Mouse (Mus musculus): ENCODE results near the gene Vmn1r74. TPM values are rescaled to one million over a fixed set of nuclear protein-coding genes. Genes with fewer than 3 reads are reported as not detected.
"Not testable (repeated sequence)": the region's sequence is repeated elsewhere in the genome, so short reads cannot be mapped to it uniquely, and the experiment has no call there.

The Vmn1r74 gene
- total RNA-seq (2021) = not detected
- long read RNA-seq, experiment 1 = 0 reads
- long read RNA-seq, experiment 2 = 0 reads

DNA sequence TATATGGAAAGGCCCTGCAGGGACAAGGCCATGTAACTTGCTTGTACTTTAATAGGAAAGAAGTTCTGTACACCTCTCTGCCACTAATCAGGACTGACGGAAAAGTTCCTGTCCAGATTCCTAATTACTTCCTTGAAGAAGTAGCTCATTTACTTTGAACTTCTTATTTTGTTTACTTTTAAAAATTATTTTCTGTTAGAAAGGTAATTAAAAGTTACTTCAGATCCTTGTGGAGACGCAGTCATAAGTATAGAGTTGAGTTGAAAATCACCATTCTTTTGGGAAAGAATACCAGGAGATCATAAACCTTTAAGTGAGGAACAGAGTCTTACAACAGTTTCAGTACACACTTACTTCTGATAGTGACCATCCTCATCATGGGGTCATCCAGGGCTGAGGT, at the start of gene Vmn1r74:
Vmn1r74 (plus strand) TSS at position 301 of the 400 bp plus-strand sequence.
- no peak for DNase-seq

DNA sequence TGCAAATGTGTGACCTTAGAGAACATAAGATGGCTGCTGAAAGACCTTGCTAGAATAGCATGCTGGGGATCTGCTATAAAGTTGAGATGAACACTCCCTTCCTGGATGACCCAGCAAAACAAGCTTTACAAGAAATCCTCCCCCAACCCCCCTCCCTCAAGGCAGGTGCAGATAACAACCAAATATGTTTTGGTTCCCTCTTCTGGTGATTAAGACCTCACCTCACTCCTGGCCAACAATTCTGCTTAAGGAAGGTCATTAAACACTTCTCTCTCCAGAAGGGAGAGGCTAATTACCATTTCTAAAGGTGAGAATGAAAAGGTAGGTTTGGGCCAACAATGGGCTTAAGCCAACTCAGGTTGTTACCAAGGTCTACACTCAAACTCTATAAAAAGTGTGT, 20.0 kb upstream of the Vmn1r74 start:
- DNase-seq = no peak

DNA sequence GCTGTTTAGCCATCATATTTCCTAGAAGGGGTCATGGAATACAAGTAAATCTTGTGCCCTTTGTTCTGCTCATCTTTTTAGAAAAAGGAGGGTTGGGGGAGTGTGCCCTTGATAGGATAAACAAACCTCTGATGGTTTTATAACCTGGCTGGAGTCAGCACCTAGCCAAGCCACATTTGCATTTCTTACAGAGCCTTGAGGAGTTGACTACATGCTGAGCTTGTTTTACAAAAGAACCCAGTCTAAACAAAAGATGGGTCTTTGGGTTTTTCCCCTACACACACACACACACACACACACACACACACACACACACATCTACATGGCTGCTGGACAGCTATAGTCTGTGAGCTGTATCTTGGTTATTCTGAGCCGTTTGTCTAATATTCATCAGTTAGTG, 11.6 kb upstream of the Vmn1r74 start:
- DNase-seq = no peak

DNA sequence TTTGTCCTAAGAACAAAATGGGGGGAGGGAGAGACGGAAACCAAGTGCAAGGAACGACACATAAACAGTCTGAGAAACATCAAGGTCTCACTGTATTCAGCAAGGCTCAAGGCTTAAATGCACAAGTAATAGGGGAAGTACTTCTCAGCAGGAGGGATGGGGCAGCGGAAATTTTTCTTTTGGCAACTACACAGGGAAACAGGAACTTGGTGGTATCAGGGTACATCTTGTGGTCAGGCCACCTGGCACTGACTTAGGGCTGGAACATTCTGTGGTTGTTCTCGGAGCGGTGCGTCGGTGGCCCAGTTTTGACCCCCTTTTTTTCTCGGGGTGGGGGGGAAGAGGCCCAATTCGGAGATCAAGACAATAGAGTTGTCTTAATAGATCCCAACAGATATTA, 10.5 kb upstream of the Vmn1r74 start:
- not testable (repeated sequence) for DNase-seq

DNA sequence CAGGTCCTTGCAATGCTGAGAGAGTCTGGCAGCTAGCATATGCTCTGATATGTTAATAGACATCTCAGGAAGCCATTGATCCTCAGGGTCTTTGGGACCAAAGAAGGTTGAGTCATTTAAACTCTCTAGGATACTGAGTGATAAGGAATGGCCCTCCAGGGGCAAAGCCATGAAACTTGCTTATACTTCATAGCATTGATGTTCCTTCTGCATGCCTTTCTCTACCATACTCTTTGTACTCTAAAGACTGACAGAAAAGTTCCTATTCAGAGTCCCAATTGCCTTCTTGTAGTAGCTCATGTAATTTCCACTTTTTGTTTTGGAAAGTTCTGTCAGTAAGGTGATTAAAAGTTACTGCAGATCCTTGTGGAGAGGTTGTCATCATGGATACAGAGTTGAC, 40.5 kb downstream of the Vmn1r74 start, which contains the start of gene Vmn1r75:
Vmn1r75 (plus strand) TSS at position 301 of the 400 bp plus-strand sequence.
- DNase-seq = no peak

Other genes starting within 250 kb of the Vmn1r74 start
- gene Zscan4-ps3, start 224.7 kb upstream of the Vmn1r74 start, total RNA-seq (2021) = not detected
- gene Vmn1r72, start 153.8 kb upstream of the Vmn1r74 start, total RNA-seq (2021) = not detected
- not detected for gene Vmn1r73, start 103.7 kb upstream of the Vmn1r74 start, total RNA-seq (2021)
- gene Vmn1r75, start 40.6 kb downstream of the Vmn1r74 start, total RNA-seq (2021) = not detected
- gene Vmn1r76, start 104.2 kb downstream of the Vmn1r74 start, total RNA-seq (2021) = not detected
- gene Vmn1r77, start 202.8 kb downstream of the Vmn1r74 start, total RNA-seq (2021) = not detected